Mouse (Mus musculus) fat pad, adult 2 months (tissue): Measurements from ENCODE around the gene Wdr90.

Experiments
- DNase-seq: peaks from one replicate; pipeline ENCODE4 v3.0.0-alpha.2; 2011; ENCODE audit warnings: low read depth, low spot score; ENCODE audit errors: extremely low read depth

Wdr90 gene

GRCm38 (mm10) chr17:25832436-25833290 lies 28.6 kb downstream of the Wdr90 start:
- DNase-seq, result no peak

GRCm38 (mm10) chr17:25831451-25832281 lies 29.6 kb downstream of the Wdr90 start:
- no peak for DNase-seq

GRCm38 (mm10) chr17:25830806-25831431 lies 30.4 kb downstream of the Wdr90 start:
- no peak for DNase-seq

- DNase-seq, result no peak
Observed at GRCm38 (mm10) chr17:25830200-25830753, 31.0 kb downstream of the Wdr90 start.

- no peak for DNase-seq
Observed at GRCm38 (mm10) chr17:25829558-25830017, 31.7 kb downstream of the Wdr90 start.

- DNase-seq, result no peak
Observed at GRCm38 (mm10) chr17:25828712-25829557, 32.4 kb downstream of the Wdr90 start, which contains the start of gene Jmjd8. Gene Jmjd8 (plus strand): TSS chr17:25828867.

GRCm38 (mm10) chr17:25828223-25828594 lies 33.1 kb downstream of the Wdr90 start:
- DNase-seq, result no peak

- no peak for DNase-seq
Observed at GRCm38 (mm10) chr17:25827546-25828222, 33.6 kb downstream of the Wdr90 start.

GRCm38 (mm10) chr17:25827011-25827410 lies 34.3 kb downstream of the Wdr90 start:
- DNase-seq, result no peak

- DNase-seq, result no peak
Observed at GRCm38 (mm10) chr17:25825984-25826570, 35.2 kb downstream of the Wdr90 start.

- no peak for DNase-seq
Observed at GRCm38 (mm10) chr17:25825311-25825710, 36.0 kb downstream of the Wdr90 start.

- no peak for DNase-seq
Observed at GRCm38 (mm10) chr17:25824362-25825142, 36.7 kb downstream of the Wdr90 start.

GRCm38 (mm10) chr17:25823452-25823851 lies 37.8 kb downstream of the Wdr90 start, which contains the start of gene Wdr24:
Gene Wdr24 (plus strand): TSS chr17:25823627.
- no peak for DNase-seq

GRCm38 (mm10) chr17:25818851-25819780 lies 42.2 kb downstream of the Wdr90 start:
- no peak for DNase-seq

GRCm38 (mm10) chr17:25817662-25818061 lies 43.6 kb downstream of the Wdr90 start:
- DNase-seq, result no peak

GRCm38 (mm10) chr17:25813471-25813870 lies 47.8 kb downstream of the Wdr90 start:
- no peak for DNase-seq

- DNase-seq, result no peak
Observed at GRCm38 (mm10) chr17:25810890-25811289, 50.4 kb downstream of the Wdr90 start.
